Mouse (Mus musculus) spleen, adult 2 months (tissue): ENCODE measurements around the gene Slc25a44.

ENCODE experiments used
- CTCF ChIP-seq: fragments of 200-500 bp; IDR thresholded peaks from 2 replicates; pipeline ENCODE4 v1.5.1; 2011; ENCODE audit warnings: mild to moderate bottlenecking, inconsistent platforms; ENCODE audit not compliant: insufficient read depth, insufficient read length, insufficient replicate concordance; ENCODE audit errors: extremely low read depth
- POLR2A ChIP-seq: fragments of 200-500 bp; IDR thresholded peaks from 2 replicates; pipeline ENCODE4 v1.6.1; 2011; ENCODE audit warnings: low read depth, low read length, inconsistent platforms

- TF ChIP-seq POLR2A (no peak), CTCF (no peak)
These were observed 40.6 kb downstream of the Slc25a44 start, which contains the start of gene Bglap for GRCm38 (mm10) chr3:88384364-88384763.
